Mouse (Mus musculus) thymus, adult 2 months (tissue): Measurements from ENCODE around the gene Ikzf4. TPM values are rescaled to one million over a fixed set of nuclear protein-coding genes. Genes with fewer than 3 reads are reported as not detected.

Experiments used
- DNase-seq: peaks from one replicate; pipeline ENCODE4 v3.0.0; 2021
- H3K27ac ChIP-seq: fragments of 200-500 bp; 2 replicates; pipeline ENCODE4 v1.5.1; 2012; ENCODE audit warnings: low read length, control low read depth; ENCODE audit not compliant: control insufficient read depth, insufficient read depth
- H3K27me3 ChIP-seq: fragments of 200-500 bp; 2 replicates; pipeline ENCODE4 v1.6.1; 2012; ENCODE audit warnings: mild to moderate bottlenecking, low read length, moderate library complexity, mixed read lengths; ENCODE audit not compliant: control insufficient read depth, insufficient read depth
- H3K36me3 ChIP-seq: fragments of 200-500 bp; 2 replicates; pipeline ENCODE4 v1.6.1; 2012; ENCODE audit warnings: mild to moderate bottlenecking, low read length, moderate library complexity; ENCODE audit not compliant: control insufficient read depth, insufficient read depth
- H3K4me1 ChIP-seq: fragments of 200-500 bp; replicated peaks from 2 replicates; pipeline ENCODE4 v1.6.1; 2012; ENCODE audit warnings: low read length; ENCODE audit not compliant: control insufficient read depth, insufficient read depth
- H3K4me3 ChIP-seq: fragments of 200-500 bp; 2 replicates; pipeline ENCODE4 v1.5.1; 2012; ENCODE audit warnings: mild to moderate bottlenecking, low read length, control low read depth, moderate library complexity; ENCODE audit not compliant: control insufficient read depth, insufficient read depth
- CTCF ChIP-seq: fragments of 200-500 bp; IDR thresholded peaks from 2 replicates; pipeline ENCODE4 v1.5.1; 2012; ENCODE audit warnings: mild to moderate bottlenecking, control low read depth, low read length, moderate library complexity, borderline replicate concordance; ENCODE audit not compliant: control insufficient read depth, poor library complexity, insufficient read depth; ENCODE audit errors: extremely low read depth
- POLR2A ChIP-seq: fragments of 200-500 bp; IDR thresholded peaks from 2 replicates; pipeline ENCODE4 v1.6.1; 2012; ENCODE audit warnings: mild to moderate bottlenecking, low read length, control low read depth, moderate library complexity; ENCODE audit not compliant: control insufficient read depth, poor library complexity, insufficient read depth; ENCODE audit errors: extremely low read depth
- WGBS: fragments of 180-500 bp; shearing (Covaris S2); methylation state at CpG from one replicate; pipeline ENCODE4 v1.1.7; 2018; 5-methylcytosine and 5-hydroxymethylcytosine counted together
- polyA plus RNA-seq: library from polyadenylated mRNA; depleted of rRNA; stranded (reverse); fragments of >200 nt; gene quantifications from 2 replicates; pipeline ENCODE4 v1.2.3, GENCODE M21; 2012

The Ikzf4 gene
- polyA plus RNA-seq, 1 experiment, result 6.7 TPM

DNA sequence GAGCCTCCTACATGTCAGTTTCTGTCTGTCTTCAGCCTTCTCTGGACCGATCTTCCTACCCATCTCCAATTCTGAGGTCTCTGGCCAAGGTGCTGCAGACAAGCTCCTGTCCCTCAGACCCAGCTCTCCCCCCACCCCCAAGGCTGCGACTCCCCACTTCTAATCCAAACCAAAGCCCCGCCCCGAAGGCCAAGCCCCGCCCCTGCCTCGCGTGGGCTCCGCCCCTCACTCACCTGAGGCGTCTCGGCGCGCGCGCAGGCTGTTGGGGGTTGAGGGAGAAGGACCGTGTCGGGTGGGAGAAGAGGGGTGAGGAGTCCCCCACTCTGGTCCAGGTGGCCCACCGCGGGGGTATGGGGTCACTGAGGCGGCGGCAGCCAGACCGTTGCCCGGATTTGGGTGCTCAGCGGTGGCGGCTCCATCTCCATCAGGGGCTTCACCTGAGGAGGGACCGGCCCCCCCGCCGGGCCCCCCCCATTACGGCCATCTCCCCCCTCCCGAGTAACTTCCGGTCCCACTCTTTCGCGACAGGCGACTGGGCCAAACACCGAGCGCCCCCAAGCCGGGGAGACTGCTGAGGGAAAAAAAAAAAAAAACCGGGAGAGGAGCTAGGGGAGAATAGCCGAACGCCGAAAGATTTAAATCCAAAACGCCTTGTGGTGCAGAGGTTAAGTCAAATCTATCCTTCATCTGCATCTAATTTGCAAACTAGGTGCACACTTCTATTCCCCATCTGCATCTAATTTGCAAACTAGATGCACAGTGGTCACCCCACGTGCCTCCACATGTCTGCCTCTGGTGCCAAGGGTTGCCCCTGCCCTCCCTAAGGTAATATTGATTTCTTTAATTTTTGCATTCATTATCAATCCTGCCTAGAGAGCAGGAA lies 23.2 kb upstream of the Ikzf4 start:
- H3K4me3 ChIP-seq, result peak overlapping the region; percentile 46
- H3K36me3 ChIP-seq, result no peaks in the 10 kb centered on the region; the same call in 1 of the 2 replicates
- H3K4me1 ChIP-seq, result peaks cover 5% of the 10 kb centered on the region
- H3K27me3 ChIP-seq, result no peaks in the 10 kb centered on the region
- no peak overlapping the region for H3K27ac ChIP-seq
- 2% methylated on average over 42 of the region's 42 CpGs for WGBS
- TF ChIP-seq CTCF, result no peak
- no peak for TF ChIP-seq POLR2A
- peak; percentile 67 for DNase-seq

GRCm38 (mm10) chr10:128665806-128666205 lies 20.0 kb upstream of the Ikzf4 start:
- Histone ChIP-seq H3K4me3 (no peak overlapping the region), H3K27ac (no peak overlapping the region), H3K4me1 (no peaks in the 10 kb centered on the region; the same call in 1 of the 2 replicates), H3K27me3 (no peaks in the 10 kb centered on the region), H3K36me3 (no peaks in the 10 kb centered on the region)
- WGBS, result 95% methylated on average over 2 of the region's 2 CpGs
- TF ChIP-seq CTCF, result no peak
- TF ChIP-seq POLR2A, result no peak
- no peak for DNase-seq

DNA sequence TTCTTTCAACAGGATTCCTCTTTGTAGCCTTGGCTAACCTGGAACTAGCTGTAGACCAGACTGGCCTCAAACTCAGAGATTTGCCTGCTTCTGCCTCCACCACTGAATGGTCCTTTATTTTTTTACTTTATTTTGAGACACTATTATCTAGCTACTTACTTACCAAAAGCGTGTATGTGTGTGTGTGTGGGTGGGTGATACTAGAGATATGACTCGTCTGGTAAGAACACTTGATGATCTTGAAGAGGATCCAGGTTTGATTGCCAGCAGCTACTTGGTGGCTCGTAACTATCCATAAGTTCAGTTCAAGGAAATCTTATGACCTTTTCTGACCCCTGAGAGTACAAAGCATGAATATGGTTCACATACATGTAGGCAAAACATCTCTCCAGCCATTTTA lies 19.5 kb upstream of the Ikzf4 start:
- Histone ChIP-seq H3K36me3 (no peaks in the 10 kb centered on the region), H3K27ac (no peak overlapping the region), H3K27me3 (no peaks in the 10 kb centered on the region), H3K4me3 (no peak overlapping the region), H3K4me1 (no peaks in the 10 kb centered on the region; the same call in 1 of the 2 replicates)
- DNase-seq, result no peak
- WGBS, result 84% methylated on average over 3 of the region's 3 CpGs
- TF ChIP-seq POLR2A (no peak), CTCF (no peak)

DNA sequence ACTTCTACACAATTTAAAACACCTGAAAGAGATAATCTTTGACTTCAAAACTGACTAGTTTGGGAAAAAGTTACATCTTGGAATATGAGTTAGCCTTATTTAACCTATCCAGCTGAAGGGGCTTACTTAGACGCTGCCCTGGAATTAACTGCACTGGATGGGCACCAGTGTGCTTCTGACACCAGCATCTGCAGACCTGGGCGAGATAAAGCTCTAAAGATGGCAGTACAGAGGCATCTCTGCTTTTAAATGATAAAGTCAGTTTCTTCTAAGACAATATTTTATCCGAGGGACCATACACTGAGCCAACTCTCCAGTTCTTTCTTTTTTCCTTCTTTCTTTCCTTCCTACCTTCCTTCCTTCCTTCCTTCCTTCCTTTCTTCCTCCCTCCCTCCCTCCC lies 19.0 kb upstream of the Ikzf4 start:
- Histone ChIP-seq H3K27me3 (no peaks in the 10 kb centered on the region), H3K4me1 (no peaks in the 10 kb centered on the region; the same call in 1 of the 2 replicates), H3K36me3 (no peaks in the 10 kb centered on the region), H3K4me3 (no peak overlapping the region), H3K27ac (no peak overlapping the region)
- TF ChIP-seq CTCF, result no peak
- TF ChIP-seq POLR2A, result no peak
- 92% methylated on average over 3 of the region's 3 CpGs for WGBS
- DNase-seq, result no peak

DNA sequence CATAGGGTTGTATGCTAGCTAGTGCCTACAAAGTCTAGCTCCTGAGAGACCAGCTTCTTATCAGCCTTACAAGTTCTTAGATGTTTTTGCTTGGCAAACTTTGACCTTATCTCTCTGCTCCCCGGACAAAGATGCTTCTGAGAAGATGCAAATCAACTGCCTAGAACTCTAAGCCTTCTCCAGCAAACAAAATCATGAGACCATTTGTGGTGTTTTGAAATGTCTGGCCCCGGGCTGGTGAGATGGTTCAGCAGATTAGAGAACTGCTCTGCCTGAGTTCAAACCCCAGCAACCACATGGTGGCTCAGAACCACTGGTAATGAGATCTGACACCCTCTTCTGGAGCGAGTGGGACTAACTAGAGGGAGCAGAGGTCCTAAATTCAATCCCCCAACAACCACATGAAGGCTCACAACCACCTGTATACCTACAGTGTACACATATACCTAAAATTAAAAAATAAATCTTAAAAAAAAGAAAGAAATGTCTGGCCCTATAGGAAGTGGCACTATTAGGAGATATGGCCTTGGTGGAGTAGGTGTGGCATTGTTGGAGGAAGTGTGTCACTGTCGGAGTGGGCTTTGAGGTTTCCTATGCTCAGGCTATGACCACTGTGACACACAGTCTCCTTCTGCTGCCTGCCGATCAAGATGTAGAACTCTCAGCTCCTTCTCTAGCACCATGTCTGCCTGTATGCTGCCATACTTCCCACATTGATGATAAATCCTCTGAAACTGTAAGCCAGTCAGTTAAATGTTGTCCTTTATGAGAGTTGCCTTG lies 17.8 kb upstream of the Ikzf4 start:
- no peak overlapping the region for H3K4me3 ChIP-seq
- no peak for DNase-seq
- H3K27me3 ChIP-seq, result no peaks in the 10 kb centered on the region
- H3K27ac ChIP-seq, result no peak overlapping the region
- no peak for TF ChIP-seq POLR2A
- H3K4me1 ChIP-seq, result no peaks in the 10 kb centered on the region; the same call in 1 of the 2 replicates
- 17% methylated on average over 5 of the region's 5 CpGs for WGBS
- no peaks in the 10 kb centered on the region for H3K36me3 ChIP-seq

DNA sequence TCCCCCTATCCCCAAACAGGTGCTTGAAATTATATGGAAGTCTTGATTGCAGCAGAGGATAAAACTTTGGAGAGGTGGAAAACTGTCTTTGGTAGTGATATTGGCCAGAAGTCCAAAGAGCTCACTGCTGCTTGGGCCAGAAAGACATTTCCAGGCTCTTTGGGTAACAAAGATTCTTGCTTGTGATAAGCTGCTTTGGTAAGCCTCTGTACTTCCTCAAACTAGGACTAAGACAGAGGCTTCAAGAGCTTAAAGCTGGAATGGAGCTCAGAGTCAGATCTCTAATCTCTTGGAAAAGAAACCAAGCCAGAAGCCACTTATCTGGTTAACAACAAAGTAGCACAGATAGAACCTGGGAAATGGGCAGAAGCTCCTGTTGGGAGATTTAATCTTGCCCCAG lies 16.7 kb upstream of the Ikzf4 start:
- Histone ChIP-seq H3K36me3 (no peaks in the 10 kb centered on the region), H3K4me1 (no peaks in the 10 kb centered on the region; the same call in 1 of the 2 replicates), H3K4me3 (no peak overlapping the region), H3K27me3 (no peaks in the 10 kb centered on the region), H3K27ac (no peak overlapping the region)
- DNase-seq, result no peak
- TF ChIP-seq POLR2A (no peak), CTCF (no peak)
